Mouse (Mus musculus) cerebellum, adult 8-10 months (tissue): ENCODE results near the gene Taf1a.
A peak's percentile ranks its signal among the peaks of the same experiment; 100 is the strongest.
"Not testable (repeated sequence)": the region's sequence is repeated elsewhere in the genome, so short reads cannot be mapped to it uniquely, and the experiment has no call there.

Source experiments
- DNase-seq: peaks from one replicate; pipeline ENCODE4 v3.0.0; 2022

Taf1a gene

DNA sequence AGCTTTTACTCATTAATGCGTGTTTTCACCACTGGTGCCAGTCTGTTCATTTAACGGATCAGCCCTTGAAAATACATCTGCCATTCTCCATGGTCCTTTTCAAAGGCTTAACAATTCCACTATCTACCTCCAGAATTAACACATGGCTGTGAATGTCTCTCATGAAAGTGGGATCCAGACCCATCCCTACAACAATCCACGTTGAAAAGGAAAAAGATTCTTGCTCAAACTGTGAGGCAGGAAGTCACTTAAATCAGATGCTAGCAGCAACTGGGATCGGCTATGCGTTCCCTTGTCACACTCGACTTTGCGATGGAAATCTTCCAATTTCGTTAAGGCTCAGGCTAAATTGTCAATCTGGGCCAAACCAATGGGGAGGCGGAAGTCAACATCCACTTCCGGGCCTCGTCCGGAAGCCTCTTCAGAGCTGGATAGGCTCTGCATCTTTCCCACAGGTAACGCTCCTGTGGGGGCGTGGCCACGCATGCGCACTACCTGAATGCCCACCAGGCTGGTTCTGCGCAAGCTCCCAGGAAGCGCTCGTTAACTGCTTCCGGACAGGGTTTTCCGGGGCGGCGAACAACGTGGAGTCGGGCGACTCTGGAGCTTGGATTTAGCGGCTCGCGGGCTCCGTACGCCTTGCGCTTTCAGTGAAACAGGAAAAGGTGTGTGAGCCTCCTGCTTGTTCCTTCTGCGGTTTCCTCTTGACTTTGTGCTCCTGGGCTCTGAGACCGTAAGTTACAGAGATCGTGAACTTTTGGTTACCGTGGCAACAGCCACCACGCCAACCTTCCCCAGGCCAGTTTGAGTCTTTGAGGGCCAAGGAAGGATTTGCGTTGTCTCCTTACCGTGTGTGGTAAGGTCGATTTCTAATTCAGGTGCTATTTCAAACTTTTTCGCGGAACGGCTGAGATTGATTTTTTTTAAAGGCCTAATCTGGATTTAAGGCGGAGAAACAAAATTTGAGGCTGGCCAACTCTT is at the start of gene Taf1a:
Gene Taf1a (plus strand): TSS at position 556 of the 981 bp plus-strand sequence.
- peak; percentile 91 for DNase-seq

DNA sequence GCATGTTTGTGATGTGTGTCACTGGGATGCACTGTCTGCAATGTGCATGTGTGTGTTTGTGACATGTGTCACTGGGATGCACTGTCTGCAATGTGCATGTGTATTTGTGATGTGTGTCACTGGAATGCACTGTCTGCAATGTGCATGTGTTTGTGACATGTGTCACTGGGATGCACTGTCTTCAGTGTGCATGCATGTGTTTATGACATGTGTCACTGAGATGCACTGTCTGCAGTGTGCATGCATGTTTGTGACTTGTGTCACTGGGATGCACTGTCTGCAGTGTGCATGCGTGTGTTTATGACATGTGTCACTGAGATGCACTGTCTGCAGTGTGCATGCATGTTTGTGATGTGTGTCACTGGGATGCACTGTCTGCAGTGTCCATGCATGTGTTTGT is 45.9 kb upstream of the Taf1a start:
- DNase-seq: not testable (repeated sequence)

DNA sequence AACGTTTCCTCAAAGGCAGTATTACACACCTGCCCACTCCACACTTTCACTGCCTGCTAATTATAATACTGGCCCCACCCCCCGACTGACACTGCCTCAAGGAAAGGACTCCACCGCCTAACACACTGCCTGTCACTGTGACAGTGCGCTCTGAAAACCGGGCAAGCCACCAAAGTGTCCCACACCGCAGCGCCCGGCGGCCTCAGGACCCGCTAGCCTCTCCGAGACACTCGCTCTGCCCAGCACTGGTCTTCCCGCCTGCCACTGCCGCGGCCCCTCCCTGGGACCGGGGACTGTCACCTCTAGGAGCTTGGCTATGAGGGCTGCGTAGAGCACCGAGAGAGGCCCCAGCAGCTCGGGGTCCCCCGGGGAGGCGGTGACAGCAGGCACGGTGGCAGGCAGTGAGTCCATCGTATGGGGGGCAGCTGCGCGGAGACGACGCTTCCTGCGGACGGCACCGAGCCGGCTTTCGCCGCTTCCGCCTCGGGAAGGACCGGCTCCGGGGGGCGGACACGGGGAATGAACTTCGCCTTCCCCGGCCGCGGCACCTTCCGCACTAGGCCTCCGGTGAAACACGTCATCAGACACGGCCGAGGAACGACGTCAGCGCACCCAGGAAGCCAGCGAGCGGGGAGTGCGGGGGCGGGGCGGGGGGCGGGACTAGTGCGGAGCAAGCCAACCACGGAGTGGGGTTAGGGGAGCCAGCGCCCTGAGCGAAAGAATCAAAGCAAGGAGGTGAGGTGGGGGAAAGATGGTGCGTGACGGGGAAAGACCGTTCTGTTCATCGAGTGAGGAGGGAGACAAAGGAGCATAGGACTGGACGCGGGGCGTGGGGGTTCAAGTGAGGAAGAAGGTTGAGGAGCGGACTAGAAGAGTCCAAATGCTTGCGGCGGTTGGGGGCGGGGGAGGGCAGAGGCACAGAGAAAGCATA is 43.6 kb upstream of the Taf1a start:
- DNase-seq: peak; percentile 76

DNA sequence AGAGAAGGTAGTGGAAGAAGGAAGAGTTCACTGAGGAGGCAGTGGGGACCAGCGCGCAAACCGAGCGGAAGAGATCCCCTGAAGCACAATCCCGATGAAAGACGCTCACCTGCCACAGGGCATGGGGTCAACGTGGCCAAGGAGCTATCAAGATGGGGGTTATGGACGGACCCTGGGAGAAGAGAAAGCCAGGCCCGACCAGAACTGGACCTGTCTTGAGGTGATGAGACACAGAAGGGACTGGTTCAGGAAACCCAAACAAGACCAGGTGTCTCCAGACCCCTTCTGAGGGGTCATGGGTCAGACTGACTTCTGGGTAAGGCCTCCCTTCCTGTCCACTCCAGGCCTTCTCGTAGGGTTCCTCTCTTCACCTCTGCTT is 43.0 kb upstream of the Taf1a start:
- DNase-seq: no peak

DNA sequence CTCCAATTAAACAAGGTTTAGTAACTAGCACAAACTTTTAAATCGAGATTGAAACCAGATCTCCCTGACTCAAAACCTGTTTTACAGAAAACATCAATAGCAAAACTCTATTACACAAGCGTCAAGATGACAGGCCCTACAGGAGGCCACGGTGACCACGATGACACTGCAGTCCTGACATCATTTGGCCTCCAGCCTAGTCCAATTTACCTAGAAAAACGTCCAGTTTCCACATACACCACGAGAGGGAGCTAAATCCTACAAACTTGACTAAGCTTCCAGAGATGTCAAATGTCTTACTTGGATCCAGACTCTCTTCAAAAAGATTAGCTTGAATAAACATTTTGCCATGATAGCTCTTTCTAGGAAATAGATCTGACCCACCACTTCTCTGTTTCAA is 38.9 kb upstream of the Taf1a start:
- DNase-seq: peak; percentile 69

DNA sequence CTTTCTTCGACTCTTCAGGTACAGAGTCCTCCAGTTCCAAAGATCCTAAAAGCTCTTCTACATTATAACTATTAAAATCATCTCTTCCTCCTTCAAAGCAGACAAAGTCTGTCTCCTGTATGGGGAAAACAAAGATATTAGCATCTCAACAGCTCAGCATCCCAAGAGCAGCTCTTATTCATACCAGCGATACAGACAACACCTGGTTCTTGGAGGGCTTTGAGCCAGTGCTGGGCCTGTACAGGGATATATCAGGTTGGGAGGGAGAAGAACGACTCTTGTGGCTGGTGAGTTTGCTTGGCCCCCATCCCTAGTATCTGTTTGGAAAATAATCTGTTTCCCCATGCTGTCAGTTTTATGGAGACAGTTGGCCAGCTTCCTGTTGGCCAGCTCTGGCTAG is 29.9 kb upstream of the Taf1a start:
- DNase-seq: no peak

DNA sequence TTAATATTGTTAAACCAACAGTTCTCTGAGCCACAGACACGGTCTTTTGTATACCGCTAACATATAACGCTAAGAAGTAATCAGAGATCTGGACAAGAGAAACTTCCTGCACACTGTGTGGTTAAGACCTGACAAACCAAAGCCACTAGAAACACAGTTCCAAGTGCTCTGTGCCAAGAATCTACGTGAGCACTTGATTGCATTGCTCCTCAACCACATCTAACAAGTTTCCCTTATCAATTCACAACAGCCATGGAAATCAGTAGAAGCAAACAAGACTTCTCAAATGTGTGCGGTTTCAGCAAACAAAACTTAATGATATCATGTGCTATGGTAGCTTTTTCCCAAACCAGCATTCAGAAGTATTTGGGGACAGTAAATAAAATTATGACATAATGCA is 26.5 kb upstream of the Taf1a start:
- DNase-seq: no peak

DNA sequence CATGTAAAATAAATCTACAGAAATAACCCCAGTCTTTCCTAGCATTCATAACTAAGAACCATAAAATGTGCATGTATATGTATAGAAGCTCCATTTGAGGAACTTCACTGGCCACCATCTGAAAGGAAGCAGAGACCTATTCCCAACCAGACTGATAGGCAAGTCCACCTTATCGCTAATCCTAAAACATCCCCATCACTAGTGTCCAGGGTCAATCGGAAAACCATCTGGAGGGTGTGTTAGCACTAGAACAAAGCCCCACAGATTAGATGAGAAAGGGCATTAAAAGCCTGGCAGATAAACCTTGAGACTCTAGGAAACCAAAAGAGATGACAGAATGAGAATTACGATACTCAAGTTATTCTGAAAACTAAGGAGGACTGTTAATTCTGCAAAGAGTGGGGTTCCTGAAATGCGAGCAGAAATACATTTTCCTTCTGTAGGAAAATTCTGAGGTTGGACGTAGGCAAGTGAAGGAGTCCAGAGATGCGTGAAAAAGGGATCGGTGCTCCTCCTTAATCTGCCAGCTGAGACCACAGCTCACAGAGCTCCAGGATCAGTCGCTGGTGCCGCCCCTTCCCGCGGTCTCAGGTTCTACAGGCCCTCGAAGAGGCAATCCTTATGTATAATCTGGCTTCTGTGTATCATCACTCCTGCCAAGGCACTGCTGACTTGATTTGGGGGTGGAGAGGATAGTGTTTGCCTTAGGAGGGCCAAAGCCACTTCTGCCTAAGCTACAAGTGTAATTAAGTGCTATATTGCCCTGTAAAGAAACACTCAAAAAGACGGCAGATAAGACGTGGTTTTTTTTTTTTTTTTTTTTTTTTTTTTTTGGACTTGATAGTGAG is 25.8 kb upstream of the Taf1a start:
- DNase-seq: no peak

DNA sequence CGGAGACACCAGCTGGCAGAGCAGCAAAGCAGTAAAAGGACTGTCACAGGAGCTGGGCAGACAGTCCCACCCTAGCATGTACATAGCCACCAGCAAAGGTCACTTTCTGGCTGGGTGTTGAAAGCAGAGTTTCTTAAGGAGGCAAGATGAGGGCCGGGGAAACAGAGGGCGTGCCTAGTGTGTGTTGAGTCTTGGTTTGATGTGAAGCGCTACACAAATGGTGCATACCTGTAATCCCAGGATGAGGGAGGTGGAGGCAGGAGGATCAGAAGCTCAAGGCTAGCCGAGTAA is 25.3 kb upstream of the Taf1a start:
- DNase-seq: no peak

DNA sequence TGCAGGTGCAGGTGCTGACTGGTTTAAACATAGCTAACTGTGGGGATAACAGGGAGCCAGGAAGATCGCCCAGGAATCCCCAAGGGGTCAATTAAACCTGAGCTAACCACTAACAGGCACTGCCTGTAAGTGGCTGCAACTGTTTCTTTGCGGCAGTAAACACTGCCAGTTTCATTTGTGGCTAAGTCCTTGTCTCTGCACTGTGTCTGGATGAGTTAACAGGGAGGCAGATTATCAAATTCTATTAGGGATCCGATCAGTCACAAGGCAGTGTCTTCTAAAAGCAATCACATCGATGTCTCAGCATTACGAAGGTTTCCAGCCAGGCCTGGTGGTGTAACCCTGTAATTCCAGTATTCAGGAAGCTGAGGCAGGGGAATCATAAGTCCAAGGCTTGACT is 22.4 kb upstream of the Taf1a start:
- DNase-seq: no peak

DNA sequence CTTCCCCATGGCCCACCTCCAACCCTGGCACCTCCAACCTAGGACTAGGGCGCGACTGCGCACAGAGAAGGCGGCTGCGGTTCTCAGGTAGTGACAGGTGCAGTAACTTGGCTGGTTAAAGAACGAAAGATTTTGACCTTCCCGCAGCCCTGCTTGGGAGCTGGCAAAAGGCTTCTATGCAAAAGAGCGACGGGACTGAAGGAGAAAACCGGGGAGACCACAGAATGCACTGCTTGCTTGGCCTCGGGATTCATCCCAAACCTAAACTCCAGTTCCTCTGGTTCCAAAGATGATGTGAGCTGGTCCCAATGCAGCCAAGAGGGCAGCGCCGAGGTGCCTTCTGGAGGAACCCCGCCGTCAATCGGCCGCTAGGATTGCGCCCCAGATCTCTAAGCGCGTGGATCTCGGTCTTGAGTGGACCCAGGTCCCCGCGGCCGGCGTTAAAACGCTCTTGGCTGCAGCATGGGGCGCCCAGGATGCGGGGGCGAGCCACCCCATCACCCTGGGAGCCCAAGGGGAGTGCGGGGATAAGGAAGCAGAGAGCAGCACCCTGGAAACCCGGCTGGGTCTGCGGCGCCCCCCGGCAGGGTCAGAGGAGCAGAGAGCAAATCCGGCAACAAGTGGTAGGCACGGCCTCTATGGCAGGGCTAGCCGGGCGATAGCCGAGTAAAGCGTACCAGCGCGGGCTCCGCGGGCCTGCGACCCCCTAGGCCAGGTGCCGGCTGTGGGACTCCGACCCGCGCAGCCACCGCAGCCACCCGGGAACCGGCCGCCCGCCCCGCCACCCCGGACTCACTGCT is 20.0 kb upstream of the Taf1a start:
- DNase-seq: peak; percentile 36

DNA sequence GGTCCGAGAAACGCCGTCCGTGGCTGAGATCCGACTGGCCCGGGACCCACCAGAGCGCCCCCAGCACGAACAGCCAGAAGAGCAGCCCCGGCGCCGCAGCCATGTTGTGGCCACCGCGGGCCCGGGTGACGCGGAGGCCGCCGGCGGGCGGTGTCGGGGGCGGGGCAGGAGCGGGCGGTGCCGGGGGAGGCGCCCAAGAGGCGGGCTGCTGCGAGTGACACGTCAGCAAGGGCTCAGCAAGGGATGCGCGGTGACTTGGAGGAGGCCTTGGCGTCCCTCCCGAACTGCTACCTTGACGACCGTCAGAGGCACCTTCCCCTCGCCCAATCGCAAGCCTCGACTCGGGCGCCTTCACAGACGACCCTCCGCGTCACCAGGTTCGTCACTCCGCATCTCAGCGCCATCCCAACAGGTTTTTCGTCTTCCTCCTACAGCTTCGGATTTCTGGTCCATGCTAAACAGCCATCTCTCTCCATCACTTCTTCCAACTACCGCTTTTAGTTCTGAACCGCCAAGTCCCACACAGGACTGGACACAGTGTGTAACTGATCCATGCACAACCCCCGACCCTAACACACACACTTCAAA is 19.3 kb upstream of the Taf1a start, which contains the start of gene Mia3:
Gene Mia3 (minus strand): TSS at position 127 of the 588 bp plus-strand sequence.
- DNase-seq: peak; percentile 98

DNA sequence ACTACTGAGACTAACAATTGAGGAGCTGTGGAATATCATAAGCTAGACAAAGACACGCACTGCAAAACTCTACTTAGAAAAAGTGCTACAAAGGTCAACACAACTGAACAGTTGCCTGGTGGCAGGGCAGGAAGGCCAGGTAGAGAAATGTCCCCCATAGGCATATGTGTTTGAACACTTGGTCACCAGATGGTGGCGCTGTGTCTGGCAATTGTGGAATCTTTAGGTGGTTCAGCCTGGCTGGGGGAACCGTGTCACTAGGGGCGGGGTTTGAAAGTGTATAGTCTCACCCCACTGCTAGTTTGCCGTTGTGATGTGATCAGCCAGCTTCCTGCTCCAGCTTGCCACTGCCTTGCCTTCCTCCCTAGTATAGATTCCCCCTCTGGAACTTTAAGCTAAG is 14.1 kb upstream of the Taf1a start:
- no peak for DNase-seq

DNA sequence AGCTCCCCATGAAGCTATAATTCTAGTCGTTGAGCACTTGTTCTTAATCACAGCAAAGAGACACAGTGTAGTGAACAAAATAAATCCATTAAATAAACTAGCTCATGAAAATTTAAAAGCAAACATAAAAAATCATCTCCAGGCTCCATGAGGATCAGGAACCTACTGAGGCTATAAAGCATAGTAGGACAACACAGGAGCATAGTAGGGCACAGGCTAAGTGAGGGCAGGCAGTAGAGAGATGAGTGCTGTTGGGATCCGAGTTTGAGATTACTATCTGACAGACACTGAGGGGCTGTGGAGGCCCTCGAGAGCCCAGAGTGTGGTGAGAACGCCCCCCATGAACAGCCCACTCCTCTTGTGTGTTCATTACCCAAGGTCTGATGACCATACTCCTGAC is 11.7 kb upstream of the Taf1a start:
- DNase-seq: no peak

DNA sequence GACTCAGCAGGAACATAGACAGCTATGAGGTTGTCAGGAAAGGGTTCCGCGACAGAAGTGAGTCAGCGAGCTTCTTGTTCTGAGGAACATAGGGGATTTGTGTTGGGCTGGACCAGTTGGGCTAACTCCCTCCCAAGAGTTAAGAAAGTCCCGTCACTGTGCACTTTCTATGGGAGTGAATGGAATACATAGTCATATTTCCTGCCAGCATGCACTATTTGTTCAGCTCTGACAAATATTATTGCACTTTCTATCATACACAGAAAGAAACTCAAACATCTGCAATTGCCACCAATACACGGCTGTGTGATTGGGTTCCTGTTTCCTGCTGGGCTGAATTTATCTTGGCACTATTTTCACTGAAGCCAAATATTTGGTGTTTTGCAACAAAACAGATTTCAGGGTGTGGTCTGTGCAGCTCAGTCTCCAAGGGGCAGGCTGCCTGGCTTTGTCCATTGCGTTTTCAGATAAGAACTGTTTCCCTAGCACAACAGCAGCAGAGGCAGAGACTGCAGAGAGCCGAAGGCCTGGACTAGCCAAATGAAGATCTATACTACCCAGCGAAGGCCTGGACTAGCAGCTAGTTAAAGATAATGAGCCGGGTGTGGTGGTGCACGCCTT is 10.3 kb upstream of the Taf1a start:
- no peak for DNase-seq

DNA sequence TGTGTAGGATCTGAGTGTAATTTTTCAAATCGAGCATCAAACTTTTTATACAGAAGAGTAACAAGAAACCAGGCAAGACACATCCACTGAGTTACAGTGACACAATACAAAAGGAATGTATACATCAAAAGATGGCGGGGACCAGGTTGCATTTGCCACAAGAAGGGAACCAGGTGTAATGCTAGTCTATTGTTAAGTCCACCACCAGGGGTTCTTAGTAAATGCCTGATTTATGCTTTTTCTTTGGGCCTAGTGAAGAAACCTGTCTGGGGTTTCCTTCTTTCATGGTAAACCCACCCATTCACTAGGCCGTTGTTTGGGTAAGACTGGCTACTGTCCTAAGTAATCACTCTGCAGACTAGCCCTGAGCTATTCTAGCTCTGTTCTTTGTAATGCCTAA is 9.4 kb upstream of the Taf1a start:
- not testable (repeated sequence) for DNase-seq

DNA sequence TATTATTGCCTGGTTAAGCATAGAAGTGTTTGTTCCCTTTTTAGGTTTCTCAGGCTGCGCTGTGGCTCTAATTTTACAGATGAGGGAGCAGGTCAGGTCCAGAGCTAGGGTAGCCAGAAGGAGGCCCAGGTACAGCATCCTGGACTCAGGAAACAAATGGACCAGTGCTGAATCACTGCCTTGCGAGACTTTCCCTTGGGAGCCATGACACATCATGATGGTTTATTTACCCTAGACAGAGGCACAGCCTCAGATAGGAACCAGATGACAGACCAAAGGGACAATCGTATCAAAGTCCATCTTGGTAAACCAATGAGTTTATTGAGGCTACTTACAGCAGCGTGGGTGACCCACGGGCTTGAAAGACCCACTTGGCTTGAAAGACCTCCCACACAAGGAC is 7.0 kb upstream of the Taf1a start:
- no peak for DNase-seq

DNA sequence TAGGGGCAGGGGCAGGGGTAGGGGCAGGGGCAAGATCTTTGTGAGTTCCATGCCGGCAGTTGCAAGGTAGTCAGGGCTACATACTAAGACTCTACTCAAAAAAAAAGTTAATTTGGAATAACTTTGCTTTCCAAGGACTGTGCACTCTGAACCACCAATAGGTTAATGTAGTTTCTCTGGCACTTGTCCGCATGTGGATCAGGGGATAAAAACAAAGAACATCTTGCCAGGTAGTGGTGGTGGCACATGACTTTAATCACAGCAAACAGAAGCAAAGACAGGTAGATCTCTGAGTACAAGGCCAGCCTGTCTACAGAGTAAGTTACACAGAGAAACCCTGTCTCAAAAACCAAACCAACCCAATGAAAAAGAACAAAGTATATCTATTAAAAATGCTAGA is 6.2 kb upstream of the Taf1a start:
- no peak for DNase-seq

DNA sequence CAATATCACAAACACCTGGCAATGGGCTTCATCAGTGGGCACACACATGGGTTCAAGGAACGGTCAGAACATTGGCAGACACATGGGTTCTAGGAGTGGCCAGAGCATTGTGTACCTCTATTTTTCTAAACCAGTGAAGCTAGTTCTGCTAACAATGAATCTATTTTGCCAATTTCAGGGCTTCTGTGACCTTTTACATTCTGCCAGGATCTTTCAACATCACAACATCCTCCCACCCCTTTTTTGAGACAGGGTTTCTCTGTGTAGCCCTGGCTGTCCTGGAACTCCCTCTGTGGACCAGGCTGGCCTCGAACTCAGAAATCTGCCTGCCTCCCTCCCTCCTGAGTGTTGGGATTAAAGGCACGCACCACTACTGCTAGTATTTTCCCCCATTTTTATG is 1.4 kb upstream of the Taf1a start:
- not testable (repeated sequence) for DNase-seq

DNA sequence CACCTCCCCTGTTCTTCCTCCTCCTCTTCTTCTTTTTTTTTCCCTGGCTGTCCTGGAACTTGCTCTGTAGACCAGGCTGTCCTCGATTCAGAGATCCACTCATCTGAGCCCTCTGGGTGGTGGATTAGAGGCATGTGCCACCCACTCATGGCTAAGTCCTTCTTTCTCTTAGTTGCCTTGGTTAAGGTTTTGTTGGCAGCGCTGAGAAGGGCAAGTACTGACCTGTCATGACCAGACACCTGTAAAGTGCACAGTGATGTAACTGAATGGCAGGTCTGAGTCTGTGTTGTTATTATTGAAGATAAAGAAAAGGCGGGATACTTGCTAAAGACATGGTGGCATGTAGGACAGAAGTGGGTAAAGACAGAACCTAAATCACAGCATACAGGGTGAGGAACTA is 14.6 kb downstream of the Taf1a start:
- DNase-seq: no peak

DNA sequence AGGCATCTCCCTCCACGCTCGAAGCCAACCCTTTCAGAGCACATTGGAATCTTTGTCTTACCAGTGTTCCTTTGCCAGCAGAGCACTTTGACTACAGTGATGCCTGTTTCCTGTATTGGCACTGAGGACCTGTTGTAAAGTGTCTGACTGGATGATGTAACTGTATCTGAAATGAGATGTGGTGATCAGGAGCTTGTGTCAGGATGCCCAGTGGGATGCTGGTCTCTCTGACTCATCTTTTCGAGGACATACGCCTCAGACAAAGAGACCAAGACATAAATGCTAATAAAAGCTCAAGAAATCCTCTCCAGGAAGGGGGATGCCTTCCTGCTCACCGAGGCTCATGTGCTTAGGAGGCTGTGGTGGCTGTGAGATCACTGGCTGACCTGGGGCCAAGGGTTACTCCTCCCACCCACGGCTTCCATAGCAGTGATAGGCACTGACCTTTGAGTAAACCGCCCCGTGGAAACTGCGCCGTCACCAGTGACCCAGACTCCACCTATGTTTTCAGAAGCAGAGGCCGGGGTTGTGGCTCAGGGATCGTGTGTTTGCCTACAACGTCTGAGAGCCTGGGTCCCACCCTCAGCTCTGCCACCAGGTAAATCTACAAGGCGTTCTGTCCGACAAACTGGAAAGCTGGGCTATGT is 25.4 kb downstream of the Taf1a start:
- no peak for DNase-seq
